Mouse (Mus musculus) forebrain, embryonic 16.5 days (tissue): Measurements from ENCODE around the gene Gtf3c6. TPM values are rescaled to one million over a fixed set of nuclear protein-coding genes. Genes with fewer than 3 reads are reported as not detected.

Experiments used
- ATAC-seq: fragments of 200-750 bp; cut with Nextera tagmentation; 2 replicates; pipeline ENCODE4 v1.8.0; 2017; ENCODE audit warnings: mild to moderate bottlenecking, moderate library complexity
- H3K27ac ChIP-seq: fragments of 300-500 bp; sonication (generic); 2 replicates; pipeline ENCODE4 v1.5.1; 2014; ENCODE audit warnings: low read length, control low read depth
- H3K27me3 ChIP-seq: fragments of 300-500 bp; sonication (generic); replicated peaks from 2 replicates; pipeline ENCODE4 v1.6.1; 2014; ENCODE audit warnings: low read length; ENCODE audit not compliant: control insufficient read depth, insufficient read depth
- H3K36me3 ChIP-seq: fragments of 300-500 bp; sonication (generic); 2 replicates; pipeline ENCODE4 v1.6.1; 2014; ENCODE audit not compliant: control insufficient read depth, insufficient read depth
- H3K4me1 ChIP-seq: fragments of 300-500 bp; sonication (generic); replicated peaks from 2 replicates; pipeline ENCODE4 v1.6.1; 2014; ENCODE audit warnings: low read length; ENCODE audit not compliant: control insufficient read depth, insufficient read depth
- H3K4me2 ChIP-seq: fragments of 300-500 bp; sonication (generic); 2 replicates; pipeline ENCODE4 v1.6.1; 2014; ENCODE audit warnings: mild to moderate bottlenecking, low read length, control low read depth
- H3K4me3 ChIP-seq: fragments of 300-500 bp; sonication (generic); replicated peaks from 2 replicates; pipeline ENCODE4 v1.5.1; 2014; ENCODE audit warnings: mild to moderate bottlenecking, low read length, control low read depth
- H3K9ac ChIP-seq: fragments of 300-500 bp; sonication (generic); replicated peaks from 2 replicates; pipeline ENCODE4 v1.6.1; 2014; ENCODE audit warnings: low read depth, low read length, control low read depth
- H3K9me3 ChIP-seq: fragments of 300-500 bp; sonication (generic); 2 replicates; pipeline ENCODE4 v1.6.1; 2016; ENCODE audit warnings: low read length; ENCODE audit not compliant: control insufficient read depth
- whole genome bisulfite sequencing: fragments of 180-500 bp; shearing (Covaris S2); extraction: QIAGEN DNeasy Blood & Tissue Kit; methylation state at CpG from one replicate; pipeline ENCODE4 v1.1.7; 2014; 5-methylcytosine and 5-hydroxymethylcytosine counted together
- polyA plus RNA-seq: library from polyadenylated mRNA; unstranded; fragments of >200 nt; fragmentation: Nextera tagmentation; extraction: Ambion mirVana; gene quantifications from 2 replicates; pipeline ENCODE4 v1.2.1, GENCODE M21; 2015

Gene Gtf3c6
- polyA plus RNA-seq, 1 experiment from 2014 or later = 88.5 TPM

GRCm38 (mm10) chr10:40284997-40285396 is 27.1 kb upstream of the Gtf3c6 start:
- Histone ChIP-seq H3K4me3 (no peak overlapping the region), H3K9me3 (no peaks in the 10 kb centered on the region), H3K27me3 (no peaks in the 10 kb centered on the region), H3K4me2 (no peak overlapping the region), H3K27ac (no peak overlapping the region), H3K9ac (no peak overlapping the region), H3K36me3 (peaks cover 6% of the 10 kb centered on the region; the same call in 1 of the 2 replicates), H3K4me1 (no peaks in the 10 kb centered on the region; the same call in 1 of the 2 replicates)
- 0 out of 2 replicates have a peak, but pooled peaks have one; percentile 11 for ATAC-seq
- 87% methylated on average over 3 of the region's 3 CpGs for WGBS

GRCm38 (mm10) chr10:40284179-40284831 is 26.4 kb upstream of the Gtf3c6 start:
- H3K9me3 ChIP-seq = no peaks in the 10 kb centered on the region
- no peak overlapping the region for H3K27ac ChIP-seq
- WGBS = 79% methylated on average over 10 of the region's 10 CpGs
- H3K4me3 ChIP-seq = no peak overlapping the region
- H3K4me2 ChIP-seq = no peak overlapping the region
- H3K4me1 ChIP-seq = no peaks in the 10 kb centered on the region; the same call in 1 of the 2 replicates
- no peak overlapping the region for H3K9ac ChIP-seq
- H3K36me3 ChIP-seq = peaks cover 4% of the 10 kb centered on the region; the same call in 1 of the 2 replicates
- peak; percentile 62 for ATAC-seq
- H3K27me3 ChIP-seq = no peaks in the 10 kb centered on the region

- 88% methylated on average over 9 of the region's 9 CpGs for WGBS
- Histone ChIP-seq H3K4me2 (no peak overlapping the region), H3K4me3 (no peak overlapping the region), H3K27ac (no peak overlapping the region), H3K27me3 (no peaks in the 10 kb centered on the region), H3K4me1 (no peaks in the 10 kb centered on the region; the same call in 1 of the 2 replicates), H3K36me3 (0 out of 2 replicates have a peak, but pooled peaks cover 3% of the 10 kb centered on the region), H3K9me3 (no peaks in the 10 kb centered on the region), H3K9ac (no peak overlapping the region)
- 0 out of 2 replicates have a peak, but pooled peaks have one; percentile 3 for ATAC-seq
These were observed 25.7 kb upstream of the Gtf3c6 start for GRCm38 (mm10) chr10:40283636-40284035.

GRCm38 (mm10) chr10:40281565-40281964 is 23.7 kb upstream of the Gtf3c6 start:
- H3K4me3 ChIP-seq = no peak overlapping the region
- ATAC-seq = no peak
- no peak overlapping the region for H3K4me2 ChIP-seq
- H3K36me3 ChIP-seq = 0 out of 2 replicates have a peak, but pooled peaks cover 3% of the 10 kb centered on the region
- WGBS = 94% methylated on average over 2 of the region's 2 CpGs
- no peaks in the 10 kb centered on the region; the same call in 1 of the 2 replicates for H3K4me1 ChIP-seq
- no peaks in the 10 kb centered on the region for H3K9me3 ChIP-seq
- no peak overlapping the region for H3K27ac ChIP-seq
- no peak overlapping the region for H3K9ac ChIP-seq
- H3K27me3 ChIP-seq = no peaks in the 10 kb centered on the region

- Histone ChIP-seq H3K4me3 (no peak overlapping the region), H3K36me3 (no peaks in the 10 kb centered on the region), H3K9me3 (no peaks in the 10 kb centered on the region), H3K4me2 (no peak overlapping the region), H3K9ac (no peak overlapping the region), H3K27me3 (no peaks in the 10 kb centered on the region), H3K4me1 (no peaks in the 10 kb centered on the region), H3K27ac (no peak overlapping the region)
- 67% methylated on average over 5 of the region's 5 CpGs for WGBS
- ATAC-seq = no peak
These were observed 20.4 kb upstream of the Gtf3c6 start for GRCm38 (mm10) chr10:40278317-40278716.

GRCm38 (mm10) chr10:40275991-40276390 is 18.1 kb upstream of the Gtf3c6 start:
- H3K4me1 ChIP-seq = no peaks in the 10 kb centered on the region
- H3K27me3 ChIP-seq = no peaks in the 10 kb centered on the region
- H3K9ac ChIP-seq = no peak overlapping the region
- H3K4me3 ChIP-seq = no peak overlapping the region
- H3K4me2 ChIP-seq = no peak overlapping the region
- no peak for ATAC-seq
- no peak overlapping the region for H3K27ac ChIP-seq
- H3K36me3 ChIP-seq = no peaks in the 10 kb centered on the region
- no peaks in the 10 kb centered on the region for H3K9me3 ChIP-seq
- WGBS = 78% methylated on average over 7 of the region's 7 CpGs

GRCm38 (mm10) chr10:40273938-40274337 is 16.0 kb upstream of the Gtf3c6 start:
- H3K4me2 ChIP-seq = no peak overlapping the region
- no peaks in the 10 kb centered on the region for H3K9me3 ChIP-seq
- H3K4me1 ChIP-seq = no peaks in the 10 kb centered on the region
- H3K27ac ChIP-seq = no peak overlapping the region
- 88% methylated on average over 5 of the region's 5 CpGs for WGBS
- ATAC-seq = no peak
- no peaks in the 10 kb centered on the region for H3K27me3 ChIP-seq
- no peaks in the 10 kb centered on the region for H3K36me3 ChIP-seq
- no peak overlapping the region for H3K4me3 ChIP-seq
- no peak overlapping the region for H3K9ac ChIP-seq

GRCm38 (mm10) chr10:40271216-40271615 is 13.3 kb upstream of the Gtf3c6 start:
- WGBS = 88% methylated on average over 3 of the region's 3 CpGs
- no peaks in the 10 kb centered on the region for H3K36me3 ChIP-seq
- H3K27me3 ChIP-seq = no peaks in the 10 kb centered on the region
- H3K9me3 ChIP-seq = no peaks in the 10 kb centered on the region
- H3K4me2 ChIP-seq = no peak overlapping the region
- no peak for ATAC-seq
- no peak overlapping the region for H3K27ac ChIP-seq
- no peaks in the 10 kb centered on the region for H3K4me1 ChIP-seq
- H3K9ac ChIP-seq = no peak overlapping the region
- H3K4me3 ChIP-seq = no peak overlapping the region

GRCm38 (mm10) chr10:40264920-40265319 is 7.0 kb upstream of the Gtf3c6 start:
- Histone ChIP-seq H3K4me1 (no peaks in the 10 kb centered on the region), H3K36me3 (no peaks in the 10 kb centered on the region), H3K9me3 (no peaks in the 10 kb centered on the region), H3K27me3 (no peaks in the 10 kb centered on the region), H3K4me3 (no peak overlapping the region), H3K9ac (no peak overlapping the region), H3K4me2 (no peak overlapping the region), H3K27ac (no peak overlapping the region)
- 87% methylated on average over 3 of the region's 3 CpGs for WGBS
- ATAC-seq = no peak
